Mouse (Mus musculus) subcutaneous adipose tissue, adult 2 months (tissue): ENCODE data around the gene Mrps5. TPM values are rescaled to one million over a fixed set of nuclear protein-coding genes. Genes with fewer than 3 reads are reported as not detected.

Source experiments
- polyA plus RNA-seq: library from polyadenylated mRNA; depleted of rRNA; stranded (reverse); fragments of >200 nt; gene quantifications from 2 replicates; pipeline ENCODE4 v1.2.3, GENCODE M21; 2012; ENCODE audit warnings: low replicate concordance; rRNA removed

Mrps5 gene
- 52.5 and 67.7 TPM in 2 replicates for polyA plus RNA-seq

GRCm38 (mm10) chr2:127586694-127587513, at the start of gene Mrps5, which contains the start of gene Zfp661:
Gene Mrps5, plus strand, starts transcription at chr2:127587222.
Gene Zfp661, minus strand, starts transcription at chr2:127587094.

GRCm38 (mm10) chr2:127541185-127541584, 45.8 kb upstream of the Mrps5 start, which contains the start of gene Prom2:
Gene Prom2, minus strand, starts transcription at chr2:127541467.

GRCm38 (mm10) chr2:127656086-127656720, 69.2 kb downstream of the Mrps5 start, which contains the start of gene Mal:
Gene Mal, minus strand, starts transcription at chr2:127656695.

Other genes starting within 250 kb of the Mrps5 start
- not detected in 2 replicates for gene Astl, start 248.6 kb upstream of the Mrps5 start, polyA plus RNA-seq
- 0.41 and 0.66 TPM in 2 replicates for gene Adra2b, start 224.0 kb upstream of the Mrps5 start, polyA plus RNA-seq
- gene Gpat2, start 162.0 kb upstream of the Mrps5 start, polyA plus RNA-seq: 0.21 and 0.28 TPM in 2 replicates
- 30.8 and 43.2 TPM in 2 replicates for gene Fahd2a, start 142.7 kb upstream of the Mrps5 start, polyA plus RNA-seq
- 2.6 and 16.0 TPM in 2 replicates for gene Kcnip3, start 65.1 kb upstream of the Mrps5 start, polyA plus RNA-seq
- 0.10 and 1.6 TPM in 2 replicates for gene Prom2, start 45.8 kb upstream of the Mrps5 start, polyA plus RNA-seq
- 3.7 and 4.5 TPM in 2 replicates for gene Zfp661, start 128 bp upstream of the Mrps5 start, polyA plus RNA-seq
- 0.44 and 13.8 TPM in 2 replicates for gene Mal, start 69.5 kb downstream of the Mrps5 start, polyA plus RNA-seq
- 13.6 and 28.7 TPM in 2 replicates for gene Mall, start 142.7 kb downstream of the Mrps5 start, polyA plus RNA-seq
- 19.8 and 21.1 TPM in 2 replicates for gene Nphp1, start 201.7 kb downstream of the Mrps5 start, polyA plus RNA-seq
- gene Mtln, start 205.3 kb downstream of the Mrps5 start, polyA plus RNA-seq: 106 and 174 TPM in 2 replicates
- 0.26 and 2.8 TPM in 2 replicates for gene Bub1, start 244.6 kb downstream of the Mrps5 start, polyA plus RNA-seq